Mouse (Mus musculus) colon, adult 2 months (tissue): ENCODE measurements around the gene Ptbp1. TPM values are rescaled to one million over a fixed set of nuclear protein-coding genes. Genes with fewer than 3 reads are reported as not detected.

Source experiments
- polyA plus RNA-seq: library from polyadenylated mRNA; depleted of rRNA; stranded (reverse); fragments of >200 nt; gene quantifications from 2 replicates; pipeline ENCODE4 v1.2.3, GENCODE M21; 2012; rRNA removed

The Ptbp1 gene
- 273 and 314 TPM in 2 replicates for polyA plus RNA-seq

GRCm38 (mm10) chr10:79853860-79854795 lies at the start of gene Ptbp1:
Gene Ptbp1 (plus strand): TSS chr10:79854427.

GRCm38 (mm10) chr10:79820782-79821181 lies 33.4 kb upstream of the Ptbp1 start, which contains the start of gene Misp:
Gene Misp (plus strand): TSS chr10:79820989.

GRCm38 (mm10) chr10:79874290-79874862 lies 20.1 kb downstream of the Ptbp1 start, which contains the start of the genes Prtn3 and Plppr3:
Gene Prtn3 (plus strand): TSS chr10:79874476.
Gene Plppr3 (minus strand): TSS chr10:79874634.

GRCm38 (mm10) chr10:79886054-79886453 lies 31.8 kb downstream of the Ptbp1 start, which contains the start of gene Elane:
Gene Elane (plus strand): TSS chr10:79886247.

GRCm38 (mm10) chr10:79890670-79891069 lies 36.4 kb downstream of the Ptbp1 start, which contains the start of gene Cfd:
Gene Cfd (plus strand): TSS chr10:79890853.

GRCm38 (mm10) chr10:79908167-79909091 lies 54.2 kb downstream of the Ptbp1 start, which contains the start of gene Med16:
Gene Med16 (minus strand): TSS chr10:79908923.

GRCm38 (mm10) chr10:79910556-79910955 lies 56.3 kb downstream of the Ptbp1 start, which contains the start of gene Gm26602:
Gene Gm26602 (plus strand): TSS chr10:79910856.

Other genes starting within 250 kb of the Ptbp1 start
- 2.9 and 3.5 TPM in 2 replicates for gene C2cd4c, start 240.4 kb upstream of the Ptbp1 start, polyA plus RNA-seq
- gene Shc2, start 216.5 kb upstream of the Ptbp1 start, polyA plus RNA-seq: 4.8 and 5.3 TPM in 2 replicates
- not detected in 2 replicates for gene Odf3l2, start 208.7 kb upstream of the Ptbp1 start, polyA plus RNA-seq
- 6.3 and 9.1 TPM in 2 replicates for gene Madcam1, start 189.9 kb upstream of the Ptbp1 start, polyA plus RNA-seq
- 105 and 121 TPM in 2 replicates for gene Tpgs1, start 185.1 kb upstream of the Ptbp1 start, polyA plus RNA-seq
- 155 and 246 TPM in 2 replicates for gene Cdc34, start 172.2 kb upstream of the Ptbp1 start, polyA plus RNA-seq
- 0.47 and 0.66 TPM in 2 replicates for gene Gzmm, start 165.4 kb upstream of the Ptbp1 start, polyA plus RNA-seq
- gene Bsg, start 149.9 kb upstream of the Ptbp1 start, polyA plus RNA-seq: 1,066 and 1,188 TPM in 2 replicates
- gene Hcn2, start 137.8 kb upstream of the Ptbp1 start, polyA plus RNA-seq: 23.7 and 26.9 TPM in 2 replicates
- 71.0 and 77.4 TPM in 2 replicates for gene Polrmt, start 107.8 kb upstream of the Ptbp1 start, polyA plus RNA-seq
- 0.13 TPM in 1 of 2 replicates, not detected in the other for gene Fgf22, start 99.4 kb upstream of the Ptbp1 start, polyA plus RNA-seq
- 192 and 253 TPM in 2 replicates for gene Rnf126, start 87.5 kb upstream of the Ptbp1 start, polyA plus RNA-seq
- 42.9 and 43.6 TPM in 2 replicates for gene Fstl3, start 77.2 kb upstream of the Ptbp1 start, polyA plus RNA-seq
- gene Prss57, start 63.5 kb upstream of the Ptbp1 start, polyA plus RNA-seq: 0.06 and 0.23 TPM in 2 replicates
- gene Palm, start 60.9 kb upstream of the Ptbp1 start, polyA plus RNA-seq: 35.1 and 37.1 TPM in 2 replicates
- gene Misp, start 33.4 kb upstream of the Ptbp1 start, polyA plus RNA-seq: 267 and 317 TPM in 2 replicates
- 2.2 and 2.6 TPM in 2 replicates for gene Prtn3, start 20.0 kb downstream of the Ptbp1 start, polyA plus RNA-seq
- 4.2 and 6.4 TPM in 2 replicates for gene Plppr3, start 20.2 kb downstream of the Ptbp1 start, polyA plus RNA-seq
- 0.15 TPM in 1 of 2 replicates, not detected in the other for gene Elane, start 31.8 kb downstream of the Ptbp1 start, polyA plus RNA-seq
- gene Cfd, start 36.4 kb downstream of the Ptbp1 start, polyA plus RNA-seq: 295 and 596 TPM in 2 replicates
- gene Med16, start 54.5 kb downstream of the Ptbp1 start, polyA plus RNA-seq: 82.9 and 84.0 TPM in 2 replicates
- gene Gm26602, start 56.4 kb downstream of the Ptbp1 start, polyA plus RNA-seq: not detected in 2 replicates
- 9.5 and 12.7 TPM in 2 replicates for gene Kiss1r, start 62.5 kb downstream of the Ptbp1 start, polyA plus RNA-seq
- gene R3hdm4, start 66.8 kb downstream of the Ptbp1 start, polyA plus RNA-seq: 358 and 384 TPM in 2 replicates
- gene Arid3a, start 72.6 kb downstream of the Ptbp1 start, polyA plus RNA-seq: 7.1 and 9.2 TPM in 2 replicates
- gene Wdr18, start 105.7 kb downstream of the Ptbp1 start, polyA plus RNA-seq: 43.3 and 45.7 TPM in 2 replicates
- gene Grin3b, start 116.3 kb downstream of the Ptbp1 start, polyA plus RNA-seq: not detected in 2 replicates
- 384 and 485 TPM in 2 replicates for gene Tmem259, start 129.9 kb downstream of the Ptbp1 start, polyA plus RNA-seq
- gene Cnn2, start 134.2 kb downstream of the Ptbp1 start, polyA plus RNA-seq: 79.8 and 98.8 TPM in 2 replicates
- 40.3 and 43.6 TPM in 2 replicates for gene Abca7, start 142.1 kb downstream of the Ptbp1 start, polyA plus RNA-seq
- gene Arhgap45, start 162.2 kb downstream of the Ptbp1 start, polyA plus RNA-seq: 24.6 and 25.0 TPM in 2 replicates
- gene Polr2e, start 185.4 kb downstream of the Ptbp1 start, polyA plus RNA-seq: 179 and 185 TPM in 2 replicates
- 332 and 514 TPM in 2 replicates for gene Gpx4, start 192.7 kb downstream of the Ptbp1 start, polyA plus RNA-seq